Mouse (Mus musculus) liver, postnatal 0 days (tissue): ENCODE measurements at regions not wholly inside any gene's neighbourhood (a gene's known extent, or its start where the extent isn't known, plus 50 kb on each side); places are given as distances from the start of the nearest gene placed in this dataset.

Experiments
- ATAC-seq: fragments of 200-750 bp; cut with Nextera tagmentation; 2 replicates; pipeline ENCODE4 v1.8.0; 2017; ENCODE audit warnings: mild to moderate bottlenecking, moderate library complexity
- DNase-seq: peaks from one replicate; pipeline ENCODE4 v3.0.0-alpha.2; 2016
- H3K27ac ChIP-seq: fragments of 300-500 bp; sonication (generic); 2 replicates; pipeline ENCODE4 v1.5.1; 2014; ENCODE audit warnings: antibody characterized with exemption, moderate library complexity, mild to moderate bottlenecking, low read depth
- H3K27me3 ChIP-seq: fragments of 300-500 bp; sonication (generic); 2 replicates; pipeline ENCODE4 v1.6.1; 2014; ENCODE audit warnings: low read length, control low read depth, mixed read lengths; ENCODE audit not compliant: insufficient read depth
- H3K36me3 ChIP-seq: fragments of 300-500 bp; sonication (generic); replicated peaks from 2 replicates; pipeline ENCODE4 v1.6.1; 2014; ENCODE audit warnings: mild to moderate bottlenecking, control low read depth, low read length, moderate library complexity, mixed read lengths; ENCODE audit not compliant: insufficient read depth
- H3K4me1 ChIP-seq: fragments of 300-500 bp; sonication (generic); 2 replicates; pipeline ENCODE4 v1.6.1; 2014; ENCODE audit warnings: antibody characterized with exemption, mild to moderate bottlenecking, control low read depth; ENCODE audit not compliant: insufficient read depth
- H3K4me2 ChIP-seq: fragments of 300-500 bp; sonication (generic); 2 replicates; pipeline ENCODE4 v1.6.1; 2014; ENCODE audit warnings: low read depth, mild to moderate bottlenecking, low read length, moderate library complexity, mixed read lengths
- H3K4me3 ChIP-seq: fragments of 300-500 bp; sonication (generic); 2 replicates; pipeline ENCODE4 v1.5.1; 2014; ENCODE audit warnings: low read depth, low read length
- H3K9ac ChIP-seq: fragments of 300-500 bp; sonication (generic); replicated peaks from 2 replicates; pipeline ENCODE4 v1.6.1; 2014; ENCODE audit warnings: mild to moderate bottlenecking, moderate library complexity
- H3K9me3 ChIP-seq: fragments of 300-500 bp; sonication (generic); 2 replicates; pipeline ENCODE4 v1.6.1; 2016; ENCODE audit warnings: mild to moderate bottlenecking, control low read depth, low read length, mixed read lengths
- CTCF ChIP-seq: sonication (generic); IDR thresholded peaks from 2 replicates; pipeline ENCODE4 v1.5.1; 2016; ENCODE audit warnings: antibody characterized with exemption, low read depth
- EP300 ChIP-seq: IDR thresholded peaks from 2 replicates; pipeline ENCODE4 v1.6.1; 2016; ENCODE audit warnings: antibody characterized with exemption, low read depth, mild to moderate bottlenecking
- WGBS: fragments of 180-500 bp; shearing (Covaris S2); extraction: QIAGEN DNeasy Blood & Tissue Kit; methylation state at CpG from one replicate; pipeline ENCODE4 v1.1.7; 2014; ENCODE audit not compliant: insufficient replicate concordance; 5-methylcytosine and 5-hydroxymethylcytosine counted together

- ATAC-seq (peak; percentile 51), DNase-seq (peak; percentile 36)
- H3K9ac ChIP-seq, result no peak overlapping the region
- H3K36me3 ChIP-seq, result no peaks in the 10 kb centered on the region
- no peak overlapping the region for H3K4me3 ChIP-seq
- WGBS, result 47% methylated on average over 4 of the region's 4 CpGs
- H3K4me1 ChIP-seq, result peaks cover 31% of the 10 kb centered on the region
- no peaks in the 10 kb centered on the region for H3K27me3 ChIP-seq
- H3K27ac ChIP-seq, result peak overlapping the region; percentile 44; the same call in 1 of the 2 replicates
- H3K4me2 ChIP-seq, result no peak overlapping the region
- no peaks in the 10 kb centered on the region for H3K9me3 ChIP-seq
- no peak for TF ChIP-seq EP300
- TF ChIP-seq CTCF, result no peak
These were observed 215.4 kb downstream of the Gadd45g start for GRCm38 (mm10) chr13:52061881-52062280.

- Histone ChIP-seq H3K9me3 (no peaks in the 10 kb centered on the region), H3K27ac (no peak overlapping the region), H3K4me1 (peaks cover 36% of the 10 kb centered on the region), H3K27me3 (no peaks in the 10 kb centered on the region), H3K4me2 (no peak overlapping the region), H3K36me3 (no peaks in the 10 kb centered on the region), H3K9ac (no peak overlapping the region), H3K4me3 (no peak overlapping the region)
- TF ChIP-seq CTCF (no peak), EP300 (no peak)
- ATAC-seq (no peak), DNase-seq (no peak)
- WGBS, result 72% methylated on average over 1 of the region's 1 CpGs
These were observed 216.1 kb downstream of the Gadd45g start for GRCm38 (mm10) chr13:52062576-52062975.

- Histone ChIP-seq H3K9me3 (no peaks in the 10 kb centered on the region), H3K4me1 (peaks cover 47% of the 10 kb centered on the region), H3K27me3 (no peaks in the 10 kb centered on the region), H3K4me2 (no peak overlapping the region), H3K36me3 (no peaks in the 10 kb centered on the region), H3K27ac (no peak overlapping the region), H3K9ac (no peak overlapping the region), H3K4me3 (no peak overlapping the region)
- ATAC-seq (no peak), DNase-seq (no peak)
- WGBS, result 75% methylated on average over 5 of the region's 5 CpGs
- no peak for TF ChIP-seq EP300
- no peak for TF ChIP-seq CTCF
These were observed 218.8 kb downstream of the Gadd45g start for GRCm38 (mm10) chr13:52065274-52065673.

GRCm38 (mm10) chr13:52065720-52066119 lies 219.2 kb downstream of the Gadd45g start:
- H3K9ac ChIP-seq, result no peak overlapping the region
- 80% methylated on average over 6 of the region's 6 CpGs for WGBS
- TF ChIP-seq EP300 (no peak), CTCF (no peak)
- DNase-seq (no peak), ATAC-seq (no peak)
- no peaks in the 10 kb centered on the region for H3K27me3 ChIP-seq
- H3K27ac ChIP-seq, result no peak overlapping the region
- H3K36me3 ChIP-seq, result no peaks in the 10 kb centered on the region
- no peak overlapping the region for H3K4me2 ChIP-seq
- no peaks in the 10 kb centered on the region for H3K9me3 ChIP-seq
- no peak overlapping the region for H3K4me3 ChIP-seq
- peaks cover 43% of the 10 kb centered on the region for H3K4me1 ChIP-seq

- peaks cover 36% of the 10 kb centered on the region for H3K4me1 ChIP-seq
- ATAC-seq, result no peak
- TF ChIP-seq EP300, result no peak
- no peak for TF ChIP-seq CTCF
These were observed 220.6 kb downstream of the Gadd45g start for GRCm38 (mm10) chr13:52067048-52067447.

GRCm38 (mm10) chr13:52068886-52069439 lies 222.5 kb downstream of the Gadd45g start:
- ATAC-seq (peak; percentile 47; the same call in 1 of the 2 replicates), DNase-seq (no peak)
- H3K27ac ChIP-seq, result no peak overlapping the region
- no peak overlapping the region for H3K4me3 ChIP-seq
- no peak for TF ChIP-seq EP300
- TF ChIP-seq CTCF, result no peak
- WGBS, result 50% methylated on average over 6 of the region's 6 CpGs
- no peak overlapping the region for H3K9ac ChIP-seq
- H3K36me3 ChIP-seq, result no peaks in the 10 kb centered on the region
- peaks cover 32% of the 10 kb centered on the region for H3K4me1 ChIP-seq
- no peaks in the 10 kb centered on the region for H3K27me3 ChIP-seq
- no peak overlapping the region for H3K4me2 ChIP-seq
- no peaks in the 10 kb centered on the region for H3K9me3 ChIP-seq

More at GRCm38 (mm10) chr13:52067048-52067447, 220.6 kb downstream of the Gadd45g start:
- Histone ChIP-seq H3K4me2 (no peak overlapping the region), H3K27me3 (no peaks in the 10 kb centered on the region), H3K27ac (no peak overlapping the region), H3K9me3 (no peaks in the 10 kb centered on the region), H3K9ac (no peak overlapping the region), H3K36me3 (no peaks in the 10 kb centered on the region), H3K4me3 (no peak overlapping the region)
- WGBS, result 43% methylated on average over 4 of the region's 4 CpGs
- DNase-seq, result no peak
